Comparison of ENCODE assay signal across 8 mouse cellular contexts in genomic region chr2:154407063-154407642, GRCm38 (mm10). TPM values are rescaled to one million over a fixed set of nuclear protein-coding genes. Genes with fewer than 3 reads are reported as not detected.
DNase-seq lines count a peak whose midpoint lies in the region; ATAC-seq and TF ChIP-seq lines count a peak whose summit lies in the region.

No protein-coding gene starts in this region.

- H3K4me2 ChIP-seq in embryonic facial prominence, embryonic 15.5 days (replicated peaks) = peak overlapping the region; percentile 82
- peak overlapping the region; percentile 79 for H3K4me2 ChIP-seq in limb, embryonic 11.5 days (ENCODE audit: low read depth, severe bottlenecking)
- peak overlapping the region; percentile 50 for H3K4me2 ChIP-seq in stomach, embryonic 14.5 days (replicated peaks; ENCODE audit: low read depth, low read length)

- H3K27me3 ChIP-seq in E14TG2a.4 (ENCODE audit: insufficient read depth, low read length) = no peaks in the 10 kb centered on the region
- H3K27me3 ChIP-seq in embryonic facial prominence, embryonic 15.5 days = no peaks in the 10 kb centered on the region
- peaks cover 9% of the 10 kb centered on the region for H3K27me3 ChIP-seq in limb, embryonic 11.5 days (ENCODE audit: control insufficient read depth, insufficient read depth, low read length)
- no peaks in the 10 kb centered on the region for H3K27me3 ChIP-seq in stomach, embryonic 14.5 days (ENCODE audit: control insufficient read depth, insufficient read depth, low read length)

- no peak overlapping the region for H3K27ac ChIP-seq in embryonic facial prominence, embryonic 15.5 days (replicated peaks)
- H3K27ac ChIP-seq in limb, embryonic 11.5 days (replicated peaks; ENCODE audit: low read depth, low read length) = no peak overlapping the region
- no peak overlapping the region for H3K27ac ChIP-seq in stomach, embryonic 14.5 days (ENCODE audit: low read length)

- H3K9me3 ChIP-seq in E14TG2a.4 (ENCODE audit: low read length) = peaks cover 16% of the 10 kb centered on the region
- H3K9me3 ChIP-seq in embryonic facial prominence, embryonic 15.5 days (replicated peaks) = no peaks in the 10 kb centered on the region
- no peaks in the 10 kb centered on the region for H3K9me3 ChIP-seq in limb, embryonic 11.5 days (ENCODE audit: control insufficient read depth, low read length)
- no peaks in the 10 kb centered on the region for H3K9me3 ChIP-seq in stomach, embryonic 14.5 days (ENCODE audit: control insufficient read depth, low read depth, low read length)

- peak; percentile 28 for DNase-seq in gastrocnemius, postnatal 25 days
- DNase-seq in gastrocnemius, postnatal 36 days = no peak
- DNase-seq in limb, embryonic 11.5 days (ENCODE audit: low spot score) = no peak
- DNase-seq in T-cell, adult 2 months (ENCODE audit: low spot score) = no peak
- DNase-seq in cerebellum, postnatal 36 days = no peak

- peak overlapping the region; percentile 87 for H3K4me3 ChIP-seq in E14TG2a.4 (replicated peaks; ENCODE audit: low read length)
- peak overlapping the region; percentile 71 for H3K4me3 ChIP-seq in embryonic facial prominence, embryonic 15.5 days (replicated peaks)
- peak overlapping the region; percentile 67 for H3K4me3 ChIP-seq in limb, embryonic 11.5 days (ENCODE audit: low read depth, low read length)
- peak overlapping the region; percentile 58 for H3K4me3 ChIP-seq in stomach, embryonic 14.5 days (ENCODE audit: low read depth, low read length)

- WGBS in embryonic facial prominence, embryonic 15.5 days = 33% methylated on average over 11 of the region's 11 CpGs
- 30% methylated on average over 11 of the region's 11 CpGs for WGBS in limb, embryonic 11.5 days
- WGBS in stomach, embryonic 14.5 days = 29% methylated on average over 11 of the region's 11 CpGs

- no peak for TF ChIP-seq CTCF in E14TG2a.4 (conservative IDR thresholded peaks at IDR 0.05; ENCODE audit: low read length)

- peaks cover 8% of the 10 kb centered on the region for H3K4me1 ChIP-seq in E14TG2a.4 (replicated peaks; ENCODE audit: low read depth, low read length)
- H3K4me1 ChIP-seq in embryonic facial prominence, embryonic 15.5 days = peaks cover 21% of the 10 kb centered on the region
- peaks cover 4% of the 10 kb centered on the region; the same call in 1 of the 2 replicates for H3K4me1 ChIP-seq in limb, embryonic 11.5 days (ENCODE audit: control insufficient read depth, insufficient read depth, low read length)
- peaks cover 5% of the 10 kb centered on the region; the same call in 1 of the 2 replicates for H3K4me1 ChIP-seq in stomach, embryonic 14.5 days (ENCODE audit: control insufficient read depth, insufficient read depth, low read length)

- no peak for ATAC-seq in embryonic facial prominence, embryonic 15.5 days (ENCODE audit: insufficient number of reproducible peaks, low FRiP score, low TSS enrichment, low read depth)
- ATAC-seq in limb, embryonic 11.5 days (ENCODE audit: insufficient number of reproducible peaks, low FRiP score, low TSS enrichment, low read depth) = peak; percentile 15; the same call in 1 of the 2 replicates
- no peak for ATAC-seq in stomach, embryonic 14.5 days (ENCODE audit: insufficient number of reproducible peaks, insufficient read depth, low FRiP score, low read depth)

- intact Hi-C loops in gastrocnemius, postnatal 36 days (cut with DNase I) = no loop called here

- H3K9ac ChIP-seq in embryonic facial prominence, embryonic 15.5 days = peak overlapping the region; percentile 58
- peak overlapping the region; percentile 64 for H3K9ac ChIP-seq in limb, embryonic 11.5 days (ENCODE audit: low read length)
- peak overlapping the region; percentile 26; the same call in 1 of the 2 replicates for H3K9ac ChIP-seq in stomach, embryonic 14.5 days (replicated peaks; ENCODE audit: low read depth, low read length)

- peaks cover 28% of the 10 kb centered on the region for H3K36me3 ChIP-seq in E14TG2a.4 (ENCODE audit: insufficient read depth, low read length)
- H3K36me3 ChIP-seq in embryonic facial prominence, embryonic 15.5 days = no peaks in the 10 kb centered on the region
- H3K36me3 ChIP-seq in limb, embryonic 11.5 days (ENCODE audit: control insufficient read depth, insufficient read depth, low read length) = no peaks in the 10 kb centered on the region
- H3K36me3 ChIP-seq in stomach, embryonic 14.5 days (ENCODE audit: control insufficient read depth, insufficient read depth, low read length) = no peaks in the 10 kb centered on the region

RNA-seq across cellular contexts. Expression of gene Snta1, which starts 0.7 kb away (rescaled TPM):
- total RNA-seq in gastrocnemius, postnatal 25 days (2021) = 100 to 1,000 TPM; 190 to 200 TPM
- 100 to 1,000 TPM; 221 to 230 TPM for total RNA-seq in gastrocnemius, postnatal 36 days (2021)
- polyA plus RNA-seq in embryonic facial prominence, embryonic 15.5 days (2015; fragmentation: Nextera tagmentation; extraction: Ambion mirVana) = 12.1 and 12.8 TPM in 2 replicates
- polyA plus RNA-seq in limb, embryonic 11.5 days (2014; fragmentation: Nextera tagmentation; extraction: Ambion mirVana) = 1.7 and 2.2 TPM in 2 replicates
- 2.4 and 3.1 TPM in 2 replicates for polyA plus RNA-seq in stomach, embryonic 14.5 days (2014; fragmentation: Nextera tagmentation; extraction: Ambion mirVana)

RNA-seq across cellular contexts. Expression of gene Cbfa2t2, which starts 29.1 kb away (rescaled TPM):
- 10 to 100 TPM in 1 of 2 experiments, 1 to 10 TPM in 1; 9.9 to 10.7 TPM for total RNA-seq in gastrocnemius, postnatal 25 days (2021)
- total RNA-seq in gastrocnemius, postnatal 36 days (2021) = 10 to 100 TPM; 12.2 to 16.3 TPM
- 40.9 and 43.6 TPM in 2 replicates for polyA plus RNA-seq in embryonic facial prominence, embryonic 15.5 days (2015; fragmentation: Nextera tagmentation; extraction: Ambion mirVana)
- 44.1 and 52.7 TPM in 2 replicates for polyA plus RNA-seq in limb, embryonic 11.5 days (2014; fragmentation: Nextera tagmentation; extraction: Ambion mirVana)
- 43.6 and 45.3 TPM in 2 replicates for polyA plus RNA-seq in stomach, embryonic 14.5 days (2014; fragmentation: Nextera tagmentation; extraction: Ambion mirVana)

RNA-seq across cellular contexts. Expression of gene Cdk5rap1, which starts 34.3 kb away (rescaled TPM):
- total RNA-seq in gastrocnemius, postnatal 25 days (2021) = 10 to 100 TPM; 11.0 to 12.3 TPM
- 10 to 100 TPM; 11.1 to 12.5 TPM for total RNA-seq in gastrocnemius, postnatal 36 days (2021)
- 20.1 and 21.1 TPM in 2 replicates for polyA plus RNA-seq in embryonic facial prominence, embryonic 15.5 days (2015; fragmentation: Nextera tagmentation; extraction: Ambion mirVana)
- 19.8 and 20.3 TPM in 2 replicates for polyA plus RNA-seq in limb, embryonic 11.5 days (2014; fragmentation: Nextera tagmentation; extraction: Ambion mirVana)
- 12.2 and 15.8 TPM in 2 replicates for polyA plus RNA-seq in stomach, embryonic 14.5 days (2014; fragmentation: Nextera tagmentation; extraction: Ambion mirVana)
